In genomic region chr13:96671906-96672234, GRCm38 (mm10) we compare ENCODE assay signal across 13 mouse cellular contexts. TPM values are rescaled to one million over a fixed set of nuclear protein-coding genes. Genes with fewer than 3 reads are reported as not detected.
DNase-seq lines count a peak whose midpoint lies in the region; ATAC-seq and TF ChIP-seq lines count a peak whose summit lies in the region.
"Had no signal": no experiment of that assay in that cellular context is flagged by ENCODE, and none has a peak within 500 bp of the region (broad histone marks: within the 10 kb centered on the region; RNA-seq: fewer than 3 reads in every experiment).

No protein-coding gene starts in this region.

- no peaks in the 10 kb centered on the region for H3K27me3 ChIP-seq in liver, embryonic 12.5 days (replicated peaks)
- H3K27me3 ChIP-seq in liver, embryonic 11.5 days (replicated peaks; ENCODE audit: control insufficient read depth, insufficient read depth, low read length), result no peaks in the 10 kb centered on the region
- H3K27me3 ChIP-seq in embryonic facial prominence, embryonic 10.5 days (replicated peaks; ENCODE audit: low read depth, poor library complexity, severe bottlenecking), result no peaks in the 10 kb centered on the region
- H3K27me3 ChIP-seq in liver, embryonic 14.5 days (ENCODE audit: control insufficient read depth, insufficient read depth, low read length), result no peaks in the 10 kb centered on the region
- no peaks in the 10 kb centered on the region for H3K27me3 ChIP-seq in neural tube, embryonic 15.5 days (replicated peaks)
- H3K27me3 ChIP-seq: lung, embryonic 15.5 days had no signal

- intact Hi-C loops in gastrocnemius, postnatal 14 days (cut with DNase I; ENCODE audit: low total_unique reads), result no loop called here

- 81% methylated on average over 5 of the region's 5 CpGs for WGBS in liver, embryonic 12.5 days (ENCODE audit: insufficient replicate concordance)
- 91% methylated on average over 5 of the region's 5 CpGs for WGBS in liver, embryonic 11.5 days
- WGBS in embryonic facial prominence, embryonic 10.5 days, result 93% methylated on average over 5 of the region's 5 CpGs
- 80% methylated on average over 5 of the region's 5 CpGs for WGBS in liver, embryonic 14.5 days (ENCODE audit: insufficient replicate concordance)
- 76% methylated on average over 5 of the region's 5 CpGs for WGBS in neural tube, embryonic 15.5 days

- H3K36me3 ChIP-seq in liver, embryonic 12.5 days, result peaks cover 9% of the 10 kb centered on the region
- H3K36me3 ChIP-seq in liver, embryonic 11.5 days (ENCODE audit: control insufficient read depth, insufficient read depth, low read length), result peaks cover 2% of the 10 kb centered on the region; the same call in 1 of the 2 replicates
- H3K36me3 ChIP-seq in embryonic facial prominence, embryonic 10.5 days (replicated peaks), result peaks cover 12% of the 10 kb centered on the region
- H3K36me3 ChIP-seq in liver, embryonic 14.5 days (replicated peaks; ENCODE audit: control insufficient read depth, insufficient read depth, low read depth), result peaks cover 2% of the 10 kb centered on the region
- no peaks in the 10 kb centered on the region for H3K36me3 ChIP-seq in neural tube, embryonic 15.5 days
- H3K36me3 ChIP-seq: lung, embryonic 15.5 days had no signal

- H3K9me3 ChIP-seq in liver, embryonic 12.5 days (replicated peaks), result no peaks in the 10 kb centered on the region
- H3K9me3 ChIP-seq in liver, embryonic 11.5 days (ENCODE audit: control insufficient read depth, low read length), result no peaks in the 10 kb centered on the region
- no peaks in the 10 kb centered on the region for H3K9me3 ChIP-seq in embryonic facial prominence, embryonic 10.5 days
- no peaks in the 10 kb centered on the region for H3K9me3 ChIP-seq in liver, embryonic 14.5 days (ENCODE audit: control insufficient read depth, low read length)
- no peaks in the 10 kb centered on the region for H3K9me3 ChIP-seq in neural tube, embryonic 15.5 days (replicated peaks)
- H3K9me3 ChIP-seq: lung, embryonic 15.5 days had no signal

- no peak for DNase-seq in liver, embryonic 11.5 days (ENCODE audit: low spot score)
- no peak for DNase-seq in embryonic facial prominence, embryonic 10.5 days (ENCODE audit: low spot score)
- no peak for DNase-seq in liver, embryonic 14.5 days (ENCODE audit: low read depth in 3 of 3, low spot score in 3 of 3)
- no peak for DNase-seq in gastrocnemius, postnatal 14 days
- no peak for DNase-seq in embryo, embryonic 9.5 days (ENCODE audit: extremely low spot score)
- DNase-seq: cerebellum, postnatal 25 days; gastrocnemius, postnatal 36 days; heart, postnatal 14 days; layer of hippocampus, postnatal 36 days; thymus, postnatal 4 days had no signal

- peak overlapping the region; percentile 13; the same call in 1 of the 2 replicates for H3K9ac ChIP-seq in liver, embryonic 12.5 days
- no peak overlapping the region for H3K9ac ChIP-seq in liver, embryonic 11.5 days (ENCODE audit: low read depth, low read length)
- no peak overlapping the region for H3K9ac ChIP-seq in liver, embryonic 14.5 days (replicated peaks)
- no peak overlapping the region for H3K9ac ChIP-seq in neural tube, embryonic 15.5 days (replicated peaks)

- no peak overlapping the region for H3K4me3 ChIP-seq in liver, embryonic 12.5 days
- H3K4me3 ChIP-seq in liver, embryonic 11.5 days (ENCODE audit: low read depth, low read length), result no peak overlapping the region
- H3K4me3 ChIP-seq in embryonic facial prominence, embryonic 10.5 days, result no peak overlapping the region
- peak overlapping the region in 1 of 2 experiments; percentile 55; a peak in 1 of 4 replicates for H3K4me3 ChIP-seq in liver, embryonic 14.5 days (ENCODE audit: insufficient read depth in 1 of 2, low read depth in 2 of 2, low read length in 2 of 2)
- H3K4me3 ChIP-seq in neural tube, embryonic 15.5 days (replicated peaks), result no peak overlapping the region

- H3K4me2 ChIP-seq in liver, embryonic 12.5 days, result peak overlapping the region; percentile 75; the same call in 1 of the 2 replicates
- no peak overlapping the region for H3K4me2 ChIP-seq in liver, embryonic 11.5 days
- peak overlapping the region; percentile 73 for H3K4me2 ChIP-seq in liver, embryonic 14.5 days (ENCODE audit: low read depth)
- H3K4me2 ChIP-seq in neural tube, embryonic 15.5 days, result 0 out of 2 replicates have a peak overlapping the region, but pooled peaks have one; percentile 60

- peak overlapping the region; percentile 81 for H3K27ac ChIP-seq in liver, embryonic 12.5 days
- no peak overlapping the region for H3K27ac ChIP-seq in liver, embryonic 11.5 days (ENCODE audit: low read depth, low read length)
- H3K27ac ChIP-seq in embryonic facial prominence, embryonic 10.5 days (replicated peaks), result peak overlapping the region; percentile 99
- H3K27ac ChIP-seq in liver, embryonic 14.5 days, result no peak overlapping the region; the same call in 1 of the 2 replicates
- H3K27ac ChIP-seq in neural tube, embryonic 15.5 days (replicated peaks), result peak overlapping the region; percentile 97

- peaks cover 43% of the 10 kb centered on the region for H3K4me1 ChIP-seq in liver, embryonic 12.5 days
- H3K4me1 ChIP-seq in liver, embryonic 11.5 days (replicated peaks; ENCODE audit: control insufficient read depth, insufficient read depth, low read length), result peaks cover 18% of the 10 kb centered on the region
- H3K4me1 ChIP-seq in embryonic facial prominence, embryonic 10.5 days, result peaks cover 33% of the 10 kb centered on the region
- H3K4me1 ChIP-seq in liver, embryonic 14.5 days (replicated peaks; ENCODE audit: control insufficient read depth in 2 of 2, insufficient read depth in 2 of 2, low read length in 1 of 2), result peaks cover 12 to 24% of the 10 kb centered on the region in 2 experiments
- peaks cover 34% of the 10 kb centered on the region for H3K4me1 ChIP-seq in neural tube, embryonic 15.5 days

- TF ChIP-seq EP300 in liver, embryonic 14.5 days (IDR thresholded peaks at IDR 0.05; ENCODE audit: low read depth), result no peak

- TF ChIP-seq CTCF in liver, embryonic 14.5 days (IDR thresholded peaks at IDR 0.05; ENCODE audit: low read depth), result no peak

- no peak for ATAC-seq in liver, embryonic 12.5 days
- no peak for ATAC-seq in liver, embryonic 11.5 days (replicated peaks; ENCODE audit: low FRiP score)
- ATAC-seq in liver, embryonic 14.5 days (ENCODE audit: insufficient read depth), result no peak
- ATAC-seq in neural tube, embryonic 15.5 days (ENCODE audit: low FRiP score), result no peak

RNA-seq across cellular contexts. Expression of gene Hmgcr, which starts 1.1 kb away (rescaled TPM):
- polyA plus RNA-seq in liver, embryonic 12.5 days (2016; fragmentation: Nextera tagmentation; extraction: Ambion mirVana), result 79.3 and 87.9 TPM in 2 replicates
- polyA plus RNA-seq in liver, embryonic 11.5 days (2014; fragmentation: Nextera tagmentation; extraction: Ambion mirVana), result 94.7 and 112 TPM in 2 replicates
- polyA plus RNA-seq in embryonic facial prominence, embryonic 10.5 days (2016; fragmentation: Nextera tagmentation; extraction: Ambion mirVana), result 131 and 141 TPM in 2 replicates
- 26.7 and 36.8 TPM in 2 replicates for polyA plus RNA-seq in liver, embryonic 14.5 days (2012; rRNA removed)
- polyA plus RNA-seq in liver, embryonic 14.5 days (2014; fragmentation: Nextera tagmentation; extraction: Ambion mirVana), result 80.0 and 85.9 TPM in 2 replicates
- 136 and 156 TPM in 2 replicates for polyA plus RNA-seq in neural tube, embryonic 15.5 days (2015; fragmentation: Nextera tagmentation; extraction: Ambion mirVana)
- 10 to 100 TPM in 1 of 2 experiments, 1 to 10 TPM in 1; 8.3 to 16.5 TPM for total RNA-seq in gastrocnemius, postnatal 14 days (2021)

Comparison
In these comparisons a context has a peak if more than half of its experiments do, and no peak if none do; other contexts are left out.
1. H3K27ac ChIP-seq: peak in liver, embryonic 12.5 days (single experiment), embryonic facial prominence, embryonic 10.5 days (single experiment) and neural tube, embryonic 15.5 days (single experiment); none in liver, embryonic 11.5 days (single experiment) and liver, embryonic 14.5 days (single experiment).